Mouse (Mus musculus): ENCODE results near the gene Entpd1. TPM values are rescaled to one million over a fixed set of nuclear protein-coding genes. Genes with fewer than 3 reads are reported as not detected.

Gene Entpd1
- polyA plus RNA-seq, 1 experiment from 2014 or later, result 3.7 TPM

DNA sequence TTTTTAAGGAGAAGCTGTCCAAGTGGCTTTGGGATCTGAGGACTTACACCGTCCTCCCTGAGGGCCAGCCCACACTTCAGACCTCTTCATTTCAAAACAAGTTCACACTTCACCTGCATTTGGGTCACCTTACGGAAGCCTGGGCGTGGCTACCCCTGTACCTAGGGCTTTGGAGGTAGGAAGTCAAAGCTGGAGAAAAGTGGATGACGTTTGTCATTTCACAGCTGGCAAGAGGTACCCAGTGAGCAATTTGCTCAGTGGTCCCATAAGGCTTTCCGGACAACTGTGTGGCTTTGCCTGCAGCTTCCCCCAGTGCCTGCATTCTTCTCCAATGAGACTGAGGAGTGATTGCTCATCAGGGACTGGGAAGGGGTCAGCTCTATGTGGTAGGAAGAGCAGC, 46.8 kb downstream of the Entpd1 start:
- no peaks in the 10 kb centered on the region for H3K36me3 ChIP-seq (replicated peaks)
- peaks cover 23% of the 10 kb centered on the region for H3K27me3 ChIP-seq (ENCODE audit: poor library complexity, severe bottlenecking)
- H3K4me3 ChIP-seq, result no peak overlapping the region
- no peak overlapping the region for H3K27ac ChIP-seq
- no peaks in the 10 kb centered on the region for H3K9me3 ChIP-seq
- WGBS, result 64% methylated on average over 5 of the region's 5 CpGs
- peaks cover 21% of the 10 kb centered on the region for H3K4me1 ChIP-seq
- DNase-seq (ENCODE audit: extremely low spot score, low spot score), result no peak

DNA sequence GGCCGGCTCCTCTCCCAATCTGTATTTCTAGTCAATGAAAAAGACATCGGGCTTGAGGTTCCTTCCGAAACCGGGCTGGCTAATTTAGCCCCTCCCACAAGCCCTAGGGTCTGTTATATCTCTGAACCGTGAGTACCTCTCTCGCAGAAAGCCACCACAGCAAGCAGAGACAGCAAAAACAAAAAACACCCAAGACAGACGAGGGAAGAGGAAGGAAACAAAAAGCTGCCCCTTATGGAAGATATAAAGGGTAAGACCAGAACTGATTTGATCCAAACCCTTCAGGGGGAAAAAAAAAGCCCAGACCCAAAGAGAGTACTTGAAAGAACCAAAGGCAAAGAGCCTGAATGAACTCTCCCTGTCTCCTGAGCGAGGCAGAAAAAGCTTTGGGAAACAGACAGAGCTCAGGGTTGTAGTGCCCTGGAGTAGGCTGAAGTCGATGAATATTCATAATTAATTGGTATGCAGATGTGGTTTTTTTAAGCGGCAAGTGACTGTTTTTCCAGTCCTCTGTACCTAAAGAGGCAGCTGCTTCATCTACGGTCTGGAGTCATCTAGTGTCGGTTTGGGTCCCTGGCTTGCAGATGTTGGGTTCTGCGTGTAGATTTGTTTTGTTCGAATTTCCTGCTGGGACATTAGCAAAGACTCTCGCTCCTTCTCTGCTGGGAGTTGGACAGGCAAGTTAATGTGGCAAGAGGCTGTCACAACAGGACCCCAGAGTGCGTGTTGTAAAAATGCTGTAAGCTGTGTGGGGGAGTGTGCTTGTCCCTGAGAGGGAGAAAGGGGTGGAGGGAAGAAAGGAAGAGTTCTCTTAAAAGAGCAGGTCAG, 47.7 kb downstream of the Entpd1 start:
- Histone ChIP-seq H3K4me1 (peaks cover 21% of the 10 kb centered on the region), H3K9me3 (no peaks in the 10 kb centered on the region), H3K27ac (peak overlapping the region; percentile 82), H3K36me3 (replicated peaks) (no peaks in the 10 kb centered on the region), H3K4me3 (peak overlapping the region; percentile 49), H3K27me3 (ENCODE audit: poor library complexity, severe bottlenecking) (peaks cover 23% of the 10 kb centered on the region)
- 3% methylated on average over 16 of the region's 16 CpGs for WGBS
- peak; percentile 27 for DNase-seq (ENCODE audit: extremely low spot score, low spot score)

DNA sequence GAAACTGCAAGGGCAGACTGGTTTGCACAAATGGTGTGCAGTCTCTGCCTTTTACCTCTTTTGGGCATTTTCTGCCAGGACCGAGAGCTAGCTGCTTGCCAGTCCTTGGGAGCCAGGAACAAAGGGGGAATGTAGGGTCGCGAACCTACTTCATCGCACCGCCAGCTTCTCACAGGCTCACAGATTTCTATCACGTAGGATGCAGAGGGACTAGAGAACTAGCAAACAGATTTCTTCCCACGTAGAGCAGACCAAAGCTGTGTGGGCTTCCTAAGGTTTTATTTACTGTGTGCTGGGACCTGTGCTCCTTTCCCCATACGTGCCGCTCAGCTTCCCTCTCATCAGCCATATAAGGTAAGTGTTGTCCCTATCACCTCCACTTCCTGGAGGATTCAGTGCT, 48.3 kb downstream of the Entpd1 start:
- H3K27me3 ChIP-seq (ENCODE audit: poor library complexity, severe bottlenecking), result peaks cover 23% of the 10 kb centered on the region
- 20% methylated on average over 9 of the region's 9 CpGs for WGBS
- no peaks in the 10 kb centered on the region for H3K36me3 ChIP-seq (replicated peaks)
- peak overlapping the region; percentile 82 for H3K27ac ChIP-seq
- peaks cover 21% of the 10 kb centered on the region for H3K4me1 ChIP-seq
- H3K9me3 ChIP-seq, result no peaks in the 10 kb centered on the region
- H3K4me3 ChIP-seq, result peak overlapping the region; percentile 49
- no peak for DNase-seq (ENCODE audit: extremely low spot score, low spot score)

DNA sequence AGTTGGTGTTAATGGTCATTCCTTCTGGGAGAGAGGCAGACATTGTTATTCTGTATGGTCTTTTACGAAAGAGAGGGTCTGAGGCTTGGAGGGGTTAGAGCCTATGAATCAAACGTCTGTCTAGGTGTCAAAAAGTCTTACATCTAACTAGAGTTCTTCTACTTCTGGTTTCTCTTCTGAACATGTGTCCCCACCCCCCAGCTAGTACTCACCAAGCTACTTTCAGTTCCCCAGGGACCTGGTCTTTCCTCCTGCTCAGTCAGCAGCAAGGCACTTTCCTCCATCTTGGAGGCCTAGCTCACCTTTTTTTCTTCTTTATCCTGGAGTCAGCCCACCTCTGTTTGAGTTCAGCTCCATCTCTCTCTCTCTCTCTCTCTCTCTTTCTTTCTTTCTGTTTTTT, 48.9 kb downstream of the Entpd1 start:
- H3K9me3 ChIP-seq, result no peaks in the 10 kb centered on the region
- 91% methylated on average over 2 of the region's 2 CpGs for WGBS
- peak overlapping the region; percentile 49; the same call in 1 of the 2 replicates for H3K4me3 ChIP-seq
- peaks cover 21% of the 10 kb centered on the region for H3K4me1 ChIP-seq
- peaks cover 23% of the 10 kb centered on the region for H3K27me3 ChIP-seq (ENCODE audit: poor library complexity, severe bottlenecking)
- H3K36me3 ChIP-seq (replicated peaks), result no peaks in the 10 kb centered on the region
- no peak overlapping the region for H3K27ac ChIP-seq
- no peak for DNase-seq (ENCODE audit: extremely low spot score, low spot score)

DNA sequence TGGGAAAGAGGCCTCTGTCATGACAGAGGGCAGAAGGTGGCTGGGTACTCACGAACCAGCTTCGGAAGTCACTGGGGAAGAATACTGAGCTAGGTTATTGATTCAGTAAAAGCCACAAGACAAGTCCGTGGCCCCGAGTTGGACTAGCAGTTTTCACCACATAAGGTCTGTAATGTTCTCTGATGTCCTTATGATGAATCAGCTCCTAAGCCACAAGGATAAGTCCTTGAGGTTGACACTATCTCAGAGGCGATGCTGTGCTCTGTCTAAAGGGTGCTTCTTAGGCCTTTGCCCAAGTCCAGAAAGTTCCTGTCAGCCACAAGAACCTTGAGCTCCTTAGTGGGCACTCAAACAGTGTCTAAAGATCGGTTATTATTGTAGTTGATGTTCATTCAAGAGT, 49.7 kb downstream of the Entpd1 start:
- H3K4me3 ChIP-seq, result no peak overlapping the region
- no peak overlapping the region for H3K27ac ChIP-seq
- 91% methylated on average over 6 of the region's 6 CpGs for WGBS
- no peaks in the 10 kb centered on the region for H3K9me3 ChIP-seq
- peaks cover 23% of the 10 kb centered on the region for H3K27me3 ChIP-seq (ENCODE audit: poor library complexity, severe bottlenecking)
- H3K4me1 ChIP-seq, result peaks cover 21% of the 10 kb centered on the region
- no peak for DNase-seq (ENCODE audit: extremely low spot score, low spot score)
- H3K36me3 ChIP-seq (replicated peaks), result no peaks in the 10 kb centered on the region

DNA sequence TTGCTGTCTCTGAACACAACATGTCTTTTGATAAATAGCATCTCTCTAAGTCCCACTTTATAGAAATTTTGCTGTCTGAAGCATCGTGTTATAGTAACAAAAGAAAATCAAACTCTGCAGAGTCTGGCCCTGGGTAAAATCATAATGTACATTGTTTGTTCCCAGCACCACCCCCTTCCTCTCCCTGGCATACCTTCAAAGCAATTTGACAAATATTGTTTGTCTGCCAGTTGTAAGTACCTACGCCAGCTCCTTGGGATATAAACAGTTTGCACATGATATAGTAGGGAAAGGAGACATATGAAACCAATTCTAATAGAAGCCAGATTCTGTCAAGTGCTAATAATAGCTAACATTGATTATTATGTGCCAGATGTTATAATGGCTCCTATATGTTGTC, 50.6 kb downstream of the Entpd1 start:
- 93% methylated on average over 2 of the region's 2 CpGs for WGBS
- no peaks in the 10 kb centered on the region for H3K36me3 ChIP-seq (replicated peaks)

DNA sequence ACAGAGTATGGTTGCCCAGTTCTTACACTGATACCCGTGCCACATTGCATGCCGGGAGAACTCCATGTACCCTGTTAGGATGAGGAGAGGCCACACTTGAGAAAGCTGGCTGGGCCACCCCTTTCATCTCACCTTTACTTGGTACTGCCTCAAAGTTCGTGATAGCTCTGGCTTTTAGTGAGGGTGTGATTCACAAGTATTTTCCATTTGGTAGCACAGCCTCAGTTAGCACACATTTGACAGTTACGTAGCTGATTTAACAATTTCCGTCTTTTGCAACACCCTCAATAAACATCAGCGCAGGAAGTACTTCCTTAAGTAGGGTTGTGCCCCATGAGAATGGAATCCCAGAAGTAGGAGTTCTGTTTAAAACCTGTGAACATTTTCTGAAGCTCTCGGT, 53.6 kb downstream of the Entpd1 start:
- WGBS, result 89% methylated on average over 7 of the region's 7 CpGs

More for the DNA sequence above, 50.6 kb downstream of the Entpd1 start:
- Histone ChIP-seq H3K27me3 (ENCODE audit: poor library complexity, severe bottlenecking) (peaks cover 23% of the 10 kb centered on the region), H3K27ac (no peak overlapping the region), H3K4me3 (no peak overlapping the region), H3K9me3 (no peaks in the 10 kb centered on the region), H3K4me1 (peaks cover 21% of the 10 kb centered on the region)
- no peak for DNase-seq (ENCODE audit: extremely low spot score, low spot score)

DNA sequence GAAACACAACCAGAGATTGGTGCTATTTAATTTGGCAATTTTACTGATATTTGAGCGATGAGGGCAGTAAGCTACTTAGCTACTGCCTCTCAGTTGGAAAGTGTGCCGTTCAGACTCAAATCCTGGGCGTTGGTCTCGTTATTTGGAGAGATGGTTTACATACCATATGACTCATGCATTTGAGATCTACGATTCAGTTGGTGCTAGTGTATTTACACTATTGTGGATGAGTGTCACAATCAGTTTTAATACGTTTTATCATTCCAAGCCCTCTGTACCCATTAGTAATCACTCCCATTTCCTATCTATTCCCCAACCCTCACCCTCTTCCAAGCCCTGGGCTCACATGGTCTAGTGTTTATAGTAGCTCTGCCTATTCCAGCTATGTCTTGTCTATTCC, 54.9 kb downstream of the Entpd1 start:
- 91% methylated on average over 6 of the region's 6 CpGs for WGBS

More for the DNA sequence above, 53.6 kb downstream of the Entpd1 start:
- DNase-seq (ENCODE audit: extremely low spot score, low spot score), result no peak
- Histone ChIP-seq H3K27me3 (ENCODE audit: poor library complexity, severe bottlenecking) (peaks cover 12% of the 10 kb centered on the region), H3K36me3 (replicated peaks) (no peaks in the 10 kb centered on the region), H3K9me3 (no peaks in the 10 kb centered on the region), H3K4me1 (peaks cover 3% of the 10 kb centered on the region), H3K27ac (no peak overlapping the region), H3K4me3 (no peak overlapping the region)

DNA sequence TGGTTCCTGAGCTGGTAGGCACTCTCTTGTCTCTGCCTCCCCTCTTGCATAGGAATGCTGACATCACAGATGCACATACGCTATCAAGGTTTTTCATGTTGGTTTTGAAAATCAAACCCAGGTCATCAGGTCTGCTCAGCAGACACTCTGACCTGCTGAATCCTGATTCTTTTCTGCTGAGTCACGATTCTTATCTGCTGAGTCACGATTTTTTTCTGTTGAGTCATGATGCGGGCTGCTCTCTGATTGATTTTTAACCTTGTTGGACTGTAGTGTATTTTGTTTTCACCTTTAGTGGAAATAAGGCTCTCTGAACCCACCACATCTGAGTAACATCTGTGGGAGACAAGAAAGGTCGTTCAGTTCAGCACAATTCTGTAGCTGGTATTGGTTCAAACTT, 63.2 kb downstream of the Entpd1 start:
- Histone ChIP-seq H3K9me3 (no peaks in the 10 kb centered on the region), H3K4me1 (peaks cover 6% of the 10 kb centered on the region; the same call in 1 of the 2 replicates), H3K27ac (no peak overlapping the region), H3K4me3 (no peak overlapping the region), H3K36me3 (replicated peaks) (no peaks in the 10 kb centered on the region), H3K27me3 (ENCODE audit: poor library complexity, severe bottlenecking) (no peaks in the 10 kb centered on the region)
- 86% methylated on average over 5 of the region's 5 CpGs for WGBS
- no peak for DNase-seq (ENCODE audit: extremely low spot score, low spot score)

More for the DNA sequence above, 54.9 kb downstream of the Entpd1 start:
- no peak overlapping the region for H3K27ac ChIP-seq
- H3K4me1 ChIP-seq, result no peaks in the 10 kb centered on the region
- no peaks in the 10 kb centered on the region for H3K27me3 ChIP-seq (ENCODE audit: poor library complexity, severe bottlenecking)
- H3K9me3 ChIP-seq, result no peaks in the 10 kb centered on the region
- no peak for DNase-seq (ENCODE audit: extremely low spot score, low spot score)
- no peaks in the 10 kb centered on the region for H3K36me3 ChIP-seq (replicated peaks)
- H3K4me3 ChIP-seq, result no peak overlapping the region

DNA sequence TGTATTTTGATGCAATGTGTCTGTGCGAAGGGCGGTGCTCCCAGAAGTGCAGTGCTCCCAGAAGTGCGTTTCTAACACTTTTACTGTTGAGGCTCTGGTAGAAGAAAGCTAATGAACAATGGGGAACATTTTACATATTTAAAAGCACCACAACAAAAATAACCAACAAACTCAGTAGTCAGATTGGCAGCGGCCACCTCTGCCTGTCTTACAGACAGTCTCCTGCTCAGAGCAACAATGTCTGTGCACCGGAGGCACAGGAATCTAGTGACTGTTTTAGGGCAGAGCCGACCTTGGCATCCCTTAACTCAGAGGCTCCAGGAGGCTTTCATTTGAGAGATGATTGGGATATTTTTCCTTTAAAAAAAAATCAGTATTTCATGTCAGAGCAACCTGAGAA, 65.9 kb downstream of the Entpd1 start:
- no peak overlapping the region for H3K4me3 ChIP-seq
- no peaks in the 10 kb centered on the region for H3K9me3 ChIP-seq
- 89% methylated on average over 6 of the region's 6 CpGs for WGBS
- H3K36me3 ChIP-seq (replicated peaks), result no peaks in the 10 kb centered on the region
- no peak for DNase-seq (ENCODE audit: extremely low spot score, low spot score)
- no peaks in the 10 kb centered on the region for H3K27me3 ChIP-seq (ENCODE audit: poor library complexity, severe bottlenecking)
- no peak overlapping the region for H3K27ac ChIP-seq
- H3K4me1 ChIP-seq, result peaks cover 6% of the 10 kb centered on the region; the same call in 1 of the 2 replicates

DNA sequence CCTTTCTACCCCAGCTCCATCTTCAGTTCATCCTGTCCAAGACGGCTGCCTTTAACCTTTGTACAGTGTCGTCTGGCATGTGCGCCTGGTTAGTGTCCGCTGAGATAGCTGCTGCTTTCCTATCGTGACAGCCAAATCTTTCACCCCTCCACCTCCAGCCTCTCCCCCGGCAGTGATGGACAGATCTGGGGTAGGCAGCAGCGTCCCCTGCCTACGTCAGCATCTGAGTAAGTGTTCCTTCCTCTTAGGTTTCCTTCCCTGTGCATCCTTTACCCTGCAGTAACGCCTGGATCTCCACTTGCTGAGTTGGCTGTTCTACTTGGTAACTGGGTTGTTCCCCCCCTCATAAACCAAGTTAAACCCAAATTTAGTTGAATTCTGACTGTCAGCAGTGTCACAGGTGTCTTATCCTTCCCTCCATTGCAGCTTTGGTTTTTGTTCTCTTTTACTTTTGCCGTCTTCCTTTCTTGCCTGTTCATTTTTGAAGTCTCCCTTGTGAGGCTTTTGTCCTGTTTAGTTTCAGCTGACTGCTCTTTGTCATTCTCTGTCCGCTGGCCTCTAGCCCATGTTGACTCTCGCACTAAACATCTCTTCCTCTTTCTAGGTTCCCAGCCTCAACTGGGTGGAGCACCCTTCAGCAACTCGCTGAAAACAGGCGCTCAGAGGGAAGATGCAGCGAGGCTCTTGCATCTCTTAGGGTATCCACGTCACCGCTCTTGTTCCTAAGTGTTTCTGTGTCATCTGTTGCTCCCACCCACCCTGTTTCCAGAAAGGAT, 66.6 kb downstream of the Entpd1 start:
- no peaks in the 10 kb centered on the region for H3K27me3 ChIP-seq (ENCODE audit: poor library complexity, severe bottlenecking)
- H3K27ac ChIP-seq, result no peak overlapping the region
- no peak for DNase-seq (ENCODE audit: extremely low spot score, low spot score)
- H3K9me3 ChIP-seq, result no peaks in the 10 kb centered on the region
- H3K36me3 ChIP-seq (replicated peaks), result no peaks in the 10 kb centered on the region
- WGBS, result 74% methylated on average over 17 of the region's 17 CpGs
- peaks cover 6% of the 10 kb centered on the region; the same call in 1 of the 2 replicates for H3K4me1 ChIP-seq
- H3K4me3 ChIP-seq, result no peak overlapping the region

DNA sequence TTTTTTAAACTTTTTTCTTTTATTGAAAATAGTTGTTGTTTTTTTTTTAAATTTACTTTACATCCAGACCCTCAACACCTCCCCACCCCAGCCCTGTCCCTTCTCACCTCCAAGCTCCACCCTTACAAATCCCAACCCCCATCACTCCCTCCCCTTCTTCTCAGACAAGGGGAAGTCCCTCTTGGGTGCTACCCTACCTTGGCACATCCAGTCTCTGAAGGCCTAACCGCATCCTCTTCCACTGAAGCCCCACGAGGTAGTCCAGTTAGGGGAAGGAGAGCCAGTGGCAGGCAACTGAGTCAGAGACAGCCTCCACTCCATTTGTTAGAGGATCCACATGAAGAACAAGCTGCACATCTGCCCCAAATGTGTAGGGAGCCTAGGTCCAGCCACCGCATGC, 67.5 kb downstream of the Entpd1 start:
- DNase-seq (ENCODE audit: extremely low spot score, low spot score), result no peak
- 100% methylated on average over 3 of the region's 3 CpGs for WGBS
- H3K4me3 ChIP-seq, result no peak overlapping the region

DNA sequence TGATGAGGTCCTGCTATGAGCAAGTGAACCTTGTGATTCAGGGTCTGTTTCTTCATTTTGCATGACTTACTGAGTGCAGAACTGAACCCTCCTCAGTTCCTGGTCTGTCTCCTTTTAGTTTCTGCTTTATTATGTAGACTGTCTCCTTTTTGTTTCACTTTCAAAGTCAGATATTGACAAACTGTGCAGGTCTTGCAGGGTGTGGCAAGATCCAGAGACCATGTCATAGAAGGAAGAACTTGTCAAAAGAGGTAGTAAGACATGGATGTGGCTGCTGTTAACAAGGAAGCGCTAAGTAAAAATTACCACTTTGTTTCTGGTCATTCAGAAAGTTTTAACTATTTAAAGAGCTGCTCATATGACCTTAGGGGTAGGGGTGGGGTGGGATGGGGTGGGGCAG, 72.0 kb downstream of the Entpd1 start:
- H3K36me3 ChIP-seq (replicated peaks), result no peaks in the 10 kb centered on the region
- H3K27ac ChIP-seq, result no peak overlapping the region
- 96% methylated on average over 1 of the region's 1 CpGs for WGBS
- no peaks in the 10 kb centered on the region for H3K27me3 ChIP-seq (ENCODE audit: poor library complexity, severe bottlenecking)
- DNase-seq (ENCODE audit: extremely low spot score, low spot score), result no peak
- no peaks in the 10 kb centered on the region for H3K4me1 ChIP-seq
- no peaks in the 10 kb centered on the region for H3K9me3 ChIP-seq
- H3K4me3 ChIP-seq, result no peak overlapping the region

More for the DNA sequence above, 67.5 kb downstream of the Entpd1 start:
- Histone ChIP-seq H3K4me1 (peaks cover 6% of the 10 kb centered on the region; the same call in 1 of the 2 replicates), H3K36me3 (replicated peaks) (no peaks in the 10 kb centered on the region), H3K27ac (no peak overlapping the region), H3K27me3 (ENCODE audit: poor library complexity, severe bottlenecking) (no peaks in the 10 kb centered on the region), H3K9me3 (no peaks in the 10 kb centered on the region)

Data from forebrain, embryonic 10.5 days (tissue).